Mouse (Mus musculus): ENCODE measurements around the gene Trim10. TPM values are rescaled to one million over a fixed set of nuclear protein-coding genes. Genes with fewer than 3 reads are reported as not detected.
"Not testable (repeated sequence)": the region's sequence is repeated elsewhere in the genome, so short reads cannot be mapped to it uniquely, and the experiment has no call there.

Gene Trim10
- total RNA-seq, 2 experiments from 2014 or later = not detected

- DNase-seq (ENCODE audit: low spot score in 2 of 2) = no peak
- intact Hi-C loops (cut with DNase I) = no loop called here
Measured at GRCm38 (mm10) chr17:36855484-36855883, 13.9 kb upstream of the Trim10 start.

- DNase-seq (ENCODE audit: low spot score in 2 of 2) = no peak
- intact Hi-C loops (cut with DNase I) = no loop called here
Measured at GRCm38 (mm10) chr17:36856236-36856635, 13.1 kb upstream of the Trim10 start.

- DNase-seq (ENCODE audit: low spot score in 2 of 2) = no peak
- intact Hi-C loops (cut with DNase I) = no loop called here
Measured at GRCm38 (mm10) chr17:36858181-36858580, 11.2 kb upstream of the Trim10 start.

- no peak for DNase-seq (ENCODE audit: low spot score in 2 of 2)
- intact Hi-C loops (cut with DNase I) = no loop called here
Measured at GRCm38 (mm10) chr17:36861680-36862079, 7.7 kb upstream of the Trim10 start.

GRCm38 (mm10) chr17:36866719-36867527 is 2.5 kb upstream of the Trim10 start, which contains the start of gene Trim15:
Gene Trim15 (minus strand): TSS chr17:36867210.
- intact Hi-C loops (cut with DNase I) = no loop called here

GRCm38 (mm10) chr17:36868836-36869235 is 538 bp upstream of the Trim10 start:
- intact Hi-C loops (cut with DNase I) = no loop called here
- DNase-seq (ENCODE audit: low spot score in 2 of 2) = no peak

More at GRCm38 (mm10) chr17:36866719-36867527, 2.5 kb upstream of the Trim10 start, which contains the start of gene Trim15:
- no peak for DNase-seq (ENCODE audit: low spot score in 2 of 2)

- intact Hi-C loops (cut with DNase I) = no loop called here
- no peak for DNase-seq (ENCODE audit: low spot score in 2 of 2)
Measured at GRCm38 (mm10) chr17:36869955-36870810, 809 bp downstream of the Trim10 start.

- intact Hi-C loops (cut with DNase I) = no loop called here
- no peak for DNase-seq (ENCODE audit: low spot score in 2 of 2)
Measured at GRCm38 (mm10) chr17:36874636-36875035, 5.3 kb downstream of the Trim10 start.

GRCm38 (mm10) chr17:36883350-36883749 is 14.0 kb downstream of the Trim10 start:
- intact Hi-C loops (cut with DNase I) = no loop called here
- DNase-seq (ENCODE audit: low spot score in 2 of 2) = no peak

GRCm38 (mm10) chr17:36885132-36885790 is 15.9 kb downstream of the Trim10 start:
- intact Hi-C loops (cut with DNase I) = no loop called here
- DNase-seq (ENCODE audit: low spot score in 2 of 2) = no peak

GRCm38 (mm10) chr17:36890073-36890903 is 20.9 kb downstream of the Trim10 start, which contains the start of gene Trim40:
Gene Trim40 (minus strand): TSS chr17:36890123.
- intact Hi-C loops (cut with DNase I) = loop anchor here (5.0 kb wide), 1 partner anchor 312 kb away; the partner anchor contains the start of gene Olfr94

GRCm38 (mm10) chr17:36891496-36891895 is 22.1 kb downstream of the Trim10 start:
- intact Hi-C loops (cut with DNase I) = loop anchor here (5.0 kb wide), 1 partner anchor 311 kb away; the partner anchor contains the start of gene Olfr94
- DNase-seq (ENCODE audit: low spot score in 2 of 2) = not testable (repeated sequence)

More at GRCm38 (mm10) chr17:36890073-36890903, 20.9 kb downstream of the Trim10 start, which contains the start of gene Trim40:
- DNase-seq (ENCODE audit: low spot score in 2 of 2) = no peak

GRCm38 (mm10) chr17:36892362-36892761 is 23.0 kb downstream of the Trim10 start:
- peak in 1 of 2 experiments; percentile 27 for DNase-seq (ENCODE audit: low spot score in 2 of 2)
- intact Hi-C loops (cut with DNase I) = loop anchor here (5.0 kb wide), 1 partner anchor 310 kb away; the partner anchor contains the start of gene Olfr94

- DNase-seq (ENCODE audit: low spot score in 2 of 2) = no peak
- intact Hi-C loops (cut with DNase I) = loop anchor here (5.0 kb wide), 1 partner anchor 309 kb away; the partner anchor contains the start of gene Olfr94
Measured at GRCm38 (mm10) chr17:36893387-36893786, 24.0 kb downstream of the Trim10 start.

- intact Hi-C loops (cut with DNase I) = no loop called here
- DNase-seq (ENCODE audit: low spot score in 2 of 2) = no peak
Measured at GRCm38 (mm10) chr17:36896583-36896982, 27.2 kb downstream of the Trim10 start.

- intact Hi-C loops (cut with DNase I) = no loop called here
Measured at GRCm38 (mm10) chr17:36897065-36897464, 27.7 kb downstream of the Trim10 start.

GRCm38 (mm10) chr17:36897552-36898205 is 28.3 kb downstream of the Trim10 start, which contains the start of gene Trim31:
Gene Trim31 (plus strand): TSS chr17:36898118.
- DNase-seq (ENCODE audit: low spot score in 2 of 2) = no peak
- intact Hi-C loops (cut with DNase I) = no loop called here

More at GRCm38 (mm10) chr17:36897065-36897464, 27.7 kb downstream of the Trim10 start:
- no peak for DNase-seq (ENCODE audit: low spot score in 2 of 2)

- intact Hi-C loops (cut with DNase I) = no loop called here
- no peak for DNase-seq (ENCODE audit: low spot score in 2 of 2)
Measured at GRCm38 (mm10) chr17:36899376-36899775, 30.0 kb downstream of the Trim10 start.
